Mouse (Mus musculus) hindbrain, embryonic 14.5 days (tissue): ENCODE data around the gene Gm9918. TPM values are rescaled to one million over a fixed set of nuclear protein-coding genes. Genes with fewer than 3 reads are reported as not detected.

Source experiments
- ATAC-seq: fragments of 200-750 bp; cut with Nextera tagmentation; 2 replicates; pipeline ENCODE4 v1.8.0; 2017; ENCODE audit warnings: moderate number of reproducible peaks, mild to moderate bottlenecking, moderate TSS enrichment, moderate library complexity; ENCODE audit not compliant: low FRiP score
- DNase-seq: peaks from one replicate; pipeline ENCODE4 v3.0.0-alpha.2; 2015; ENCODE audit warnings: low spot score
- H3K27ac ChIP-seq: fragments of 300-500 bp; sonication (generic); 2 replicates; pipeline ENCODE4 v1.5.1; 2014; ENCODE audit warnings: mild to moderate bottlenecking, moderate library complexity
- H3K27me3 ChIP-seq: fragments of 300-500 bp; sonication (generic); 2 replicates; pipeline ENCODE4 v1.6.1; 2014; ENCODE audit warnings: mild to moderate bottlenecking, low read length, mixed read lengths; ENCODE audit not compliant: control insufficient read depth, insufficient read depth
- H3K36me3 ChIP-seq: fragments of 300-500 bp; sonication (generic); replicated peaks from 2 replicates; pipeline ENCODE4 v1.6.1; 2014; ENCODE audit not compliant: control insufficient read depth, insufficient read depth
- H3K4me1 ChIP-seq: fragments of 300-500 bp; sonication (generic); replicated peaks from 2 replicates; pipeline ENCODE4 v1.6.1; 2014; ENCODE audit warnings: antibody characterized with exemption, low read length, mixed read lengths; ENCODE audit not compliant: control insufficient read depth, insufficient read depth
- H3K4me2 ChIP-seq: fragments of 300-500 bp; sonication (generic); replicated peaks from 2 replicates; pipeline ENCODE4 v1.6.1; 2014; ENCODE audit warnings: mild to moderate bottlenecking, moderate library complexity
- H3K4me3 ChIP-seq: fragments of 300-500 bp; sonication (generic); replicated peaks from 2 replicates; pipeline ENCODE4 v1.5.1; 2014; ENCODE audit warnings: mild to moderate bottlenecking, low read length
- H3K9ac ChIP-seq: fragments of 300-500 bp; sonication (generic); 2 replicates; pipeline ENCODE4 v1.6.1; 2014
- H3K9me3 ChIP-seq: fragments of 300-500 bp; sonication (generic); 2 replicates; pipeline ENCODE4 v1.6.1; 2016; ENCODE audit warnings: low read length; ENCODE audit not compliant: control insufficient read depth
- WGBS: fragments of 180-500 bp; shearing (Covaris S2); extraction: QIAGEN DNeasy Blood & Tissue Kit; methylation state at CpG from one replicate; pipeline ENCODE4 v1.1.7; 2014; 5-methylcytosine and 5-hydroxymethylcytosine counted together
- polyA plus RNA-seq: library from polyadenylated mRNA; unstranded; fragments of >200 nt; fragmentation: Nextera tagmentation; extraction: Ambion mirVana; gene quantifications from 2 replicates; pipeline ENCODE4 v1.2.1, GENCODE M21; 2014

Gene Gm9918
- polyA plus RNA-seq, 1 experiment from 2014 or later, result not detected

- Histone ChIP-seq H3K4me2 (no peak overlapping the region), H3K27ac (no peak overlapping the region), H3K36me3 (peaks cover 26% of the 10 kb centered on the region), H3K4me3 (no peak overlapping the region), H3K27me3 (no peaks in the 10 kb centered on the region), H3K9ac (no peak overlapping the region), H3K4me1 (peaks cover 9% of the 10 kb centered on the region), H3K9me3 (no peaks in the 10 kb centered on the region)
- ATAC-seq (no peak), DNase-seq (no peak)
- WGBS, result 89% methylated on average over 8 of the region's 8 CpGs
Observed at GRCm38 (mm10) chr15:102282463-102283292, 12.3 kb downstream of the Gm9918 start.

- Histone ChIP-seq H3K36me3 (peaks cover 26% of the 10 kb centered on the region), H3K4me3 (no peak overlapping the region), H3K27ac (no peak overlapping the region), H3K9ac (no peak overlapping the region), H3K27me3 (no peaks in the 10 kb centered on the region), H3K9me3 (no peaks in the 10 kb centered on the region), H3K4me2 (no peak overlapping the region), H3K4me1 (peaks cover 9% of the 10 kb centered on the region)
- ATAC-seq (no peak), DNase-seq (no peak)
- 82% methylated on average over 3 of the region's 3 CpGs for WGBS
Observed at GRCm38 (mm10) chr15:102283648-102284047, 13.3 kb downstream of the Gm9918 start.

GRCm38 (mm10) chr15:102287395-102287794 is 17.0 kb downstream of the Gm9918 start:
- Histone ChIP-seq H3K9ac (no peak overlapping the region), H3K4me1 (no peaks in the 10 kb centered on the region), H3K27ac (no peak overlapping the region), H3K36me3 (0 out of 2 replicates have a peak, but pooled peaks cover 7% of the 10 kb centered on the region), H3K27me3 (no peaks in the 10 kb centered on the region), H3K9me3 (no peaks in the 10 kb centered on the region), H3K4me3 (no peak overlapping the region), H3K4me2 (no peak overlapping the region)
- ATAC-seq, result no peak
- peak; percentile 65 for DNase-seq

GRCm38 (mm10) chr15:102295633-102296367 is 25.4 kb downstream of the Gm9918 start, which contains the start of gene Espl1:
Espl1 (plus strand) TSS chr15:102296266.
- peak; percentile 98 for DNase-seq
- no peaks in the 10 kb centered on the region for H3K4me1 ChIP-seq
- peak within 1 kb of the TSS; percentile 45 for H3K4me3 ChIP-seq
- H3K9ac ChIP-seq, result peak within 1 kb of the TSS; percentile 35
- H3K4me2 ChIP-seq, result peak within 1 kb of the TSS; percentile 99
- H3K27ac ChIP-seq, result 0 out of 2 replicates have a peak within 1 kb of the TSS, but pooled peaks have one; percentile 36
- ATAC-seq, result peak; percentile 98
- WGBS, result 8% methylated on average over 25 of the region's 25 CpGs
- H3K9me3 ChIP-seq, result no peaks in the 10 kb centered on the region
- no peaks in the 10 kb centered on the region for H3K36me3 ChIP-seq
- H3K27me3 ChIP-seq, result no peaks in the 10 kb centered on the region

GRCm38 (mm10) chr15:102296368-102297006 is 26.1 kb downstream of the Gm9918 start:
- H3K4me1 ChIP-seq, result no peaks in the 10 kb centered on the region
- WGBS, result 5% methylated on average over 24 of the region's 24 CpGs
- H3K9ac ChIP-seq, result peak overlapping the region; percentile 35; the same call in 1 of the 2 replicates
- H3K36me3 ChIP-seq, result no peaks in the 10 kb centered on the region
- ATAC-seq (no peak; the same call in 1 of the 2 replicates), DNase-seq (no peak)
- H3K4me3 ChIP-seq, result peak overlapping the region; percentile 45
- H3K27ac ChIP-seq, result no peak overlapping the region
- H3K27me3 ChIP-seq, result no peaks in the 10 kb centered on the region
- H3K4me2 ChIP-seq, result peak overlapping the region; percentile 99
- H3K9me3 ChIP-seq, result no peaks in the 10 kb centered on the region

GRCm38 (mm10) chr15:102302542-102302941 is 32.2 kb downstream of the Gm9918 start:
- no peaks in the 10 kb centered on the region for H3K4me1 ChIP-seq
- ATAC-seq (no peak), DNase-seq (no peak)
- WGBS, result 92% methylated on average over 6 of the region's 6 CpGs
- H3K27me3 ChIP-seq, result no peaks in the 10 kb centered on the region
- H3K9me3 ChIP-seq, result no peaks in the 10 kb centered on the region
- H3K4me2 ChIP-seq, result no peak overlapping the region
- H3K36me3 ChIP-seq, result no peaks in the 10 kb centered on the region; the same call in none of the 2 replicates
- no peak overlapping the region for H3K4me3 ChIP-seq
- no peak overlapping the region for H3K9ac ChIP-seq
- H3K27ac ChIP-seq, result no peak overlapping the region

- 87% methylated on average over 9 of the region's 9 CpGs for WGBS
- no peak overlapping the region for H3K9ac ChIP-seq
- no peaks in the 10 kb centered on the region for H3K27me3 ChIP-seq
- no peak overlapping the region for H3K4me2 ChIP-seq
- H3K4me3 ChIP-seq, result no peak overlapping the region
- no peak overlapping the region for H3K27ac ChIP-seq
- peaks cover 3% of the 10 kb centered on the region for H3K36me3 ChIP-seq
- no peaks in the 10 kb centered on the region for H3K9me3 ChIP-seq
- no peak for DNase-seq
- H3K4me1 ChIP-seq, result no peaks in the 10 kb centered on the region
- ATAC-seq, result no peak
Observed at GRCm38 (mm10) chr15:102308717-102309116, 38.4 kb downstream of the Gm9918 start.

GRCm38 (mm10) chr15:102310074-102310845 is 39.9 kb downstream of the Gm9918 start:
- Histone ChIP-seq H3K27ac (no peak overlapping the region), H3K4me2 (no peak overlapping the region), H3K36me3 (peaks cover 11% of the 10 kb centered on the region; the same call in 1 of the 2 replicates), H3K4me3 (no peak overlapping the region), H3K9me3 (no peaks in the 10 kb centered on the region), H3K4me1 (no peaks in the 10 kb centered on the region), H3K27me3 (no peaks in the 10 kb centered on the region), H3K9ac (no peak overlapping the region)
- 89% methylated on average over 10 of the region's 10 CpGs for WGBS
- no peak for DNase-seq
- no peak for ATAC-seq
